Mouse (Mus musculus) limb, embryonic 14.5 days (tissue): Measurements from ENCODE around the gene Lgr5. TPM values are rescaled to one million over a fixed set of nuclear protein-coding genes. Genes with fewer than 3 reads are reported as not detected.

Experiments
- ATAC-seq: fragments of 200-750 bp; cut with Nextera tagmentation; 2 replicates; pipeline ENCODE4 v1.8.0; 2017; ENCODE audit warnings: low read depth, moderate number of reproducible peaks, moderate TSS enrichment; ENCODE audit not compliant: low FRiP score
- DNase-seq: peaks from one replicate; pipeline ENCODE4 v3.0.0-alpha.2; 2015; ENCODE audit warnings: low spot score
- H3K27ac ChIP-seq: fragments of 300-500 bp; sonication (generic); replicated peaks from 2 replicates; pipeline ENCODE4 v1.5.1; 2014; ENCODE audit warnings: low read depth, mild to moderate bottlenecking, low read length, moderate library complexity, mixed read lengths
- H3K27me3 ChIP-seq: fragments of 300-500 bp; sonication (generic); 2 replicates; pipeline ENCODE4 v1.6.1; 2014; ENCODE audit warnings: low read length, mixed read lengths; ENCODE audit not compliant: control insufficient read depth, insufficient read depth
- H3K36me3 ChIP-seq: fragments of 300-500 bp; sonication (generic); 2 replicates; pipeline ENCODE4 v1.6.1; 2014; ENCODE audit warnings: mild to moderate bottlenecking, low read length, moderate library complexity, mixed read lengths; ENCODE audit not compliant: control insufficient read depth, insufficient read depth
- H3K4me1 ChIP-seq: fragments of 300-500 bp; sonication (generic); 2 replicates; pipeline ENCODE4 v1.6.1; 2014; ENCODE audit warnings: antibody characterized with exemption, low read length, mixed read lengths; ENCODE audit not compliant: control insufficient read depth, insufficient read depth
- H3K4me2 ChIP-seq: fragments of 300-500 bp; sonication (generic); replicated peaks from 2 replicates; pipeline ENCODE4 v1.6.1; 2014; ENCODE audit warnings: low read depth, mild to moderate bottlenecking, low read length, moderate library complexity; ENCODE audit not compliant: severe bottlenecking
- H3K4me3 ChIP-seq: fragments of 300-500 bp; sonication (generic); replicated peaks from 2 replicates; pipeline ENCODE4 v1.5.1; 2014; ENCODE audit warnings: low read length
- H3K9ac ChIP-seq: fragments of 300-500 bp; sonication (generic); 2 replicates; pipeline ENCODE4 v1.6.1; 2014; ENCODE audit warnings: mild to moderate bottlenecking, low read depth, low read length, moderate library complexity; ENCODE audit not compliant: severe bottlenecking
- H3K9me3 ChIP-seq: fragments of 300-500 bp; sonication (generic); 2 replicates; pipeline ENCODE4 v1.6.1; 2016; ENCODE audit warnings: low read length; ENCODE audit not compliant: control insufficient read depth
- POLR2A ChIP-seq: fragments of 200-500 bp; IDR thresholded peaks from 2 replicates; pipeline ENCODE4 v1.8.0; 2012; ENCODE audit warnings: inconsistent platforms, mild to moderate bottlenecking, moderate library complexity, borderline replicate concordance; ENCODE audit not compliant: insufficient read depth, insufficient read length; ENCODE audit errors: extremely low read depth
- WGBS: fragments of 180-500 bp; shearing (Covaris S2); extraction: QIAGEN DNeasy Blood & Tissue Kit; methylation state at CpG from one replicate; pipeline ENCODE4 v1.1.7; 2014; 5-methylcytosine and 5-hydroxymethylcytosine counted together
- polyA plus RNA-seq, 2 experiments: library from polyadenylated mRNA; depleted of rRNA in 1 of 2; stranded (reverse) in 1 of 2; unstranded in 1 of 2; fragments of >200 nt; fragmentation: Nextera tagmentation in 1 of 2; extraction: Ambion mirVana in 1 of 2; gene quantifications; 2 replicates each; pipeline versions ENCODE4 v1.2.1 to v1.2.3; 2012 to 2014

Lgr5 gene
- 12.2 and 15.2 TPM in 2 replicates for polyA plus RNA-seq (2012; rRNA removed)
- 9.6 and 15.8 TPM in 2 replicates for polyA plus RNA-seq (2014; fragmentation: Nextera tagmentation; extraction: Ambion mirVana)

DNA sequence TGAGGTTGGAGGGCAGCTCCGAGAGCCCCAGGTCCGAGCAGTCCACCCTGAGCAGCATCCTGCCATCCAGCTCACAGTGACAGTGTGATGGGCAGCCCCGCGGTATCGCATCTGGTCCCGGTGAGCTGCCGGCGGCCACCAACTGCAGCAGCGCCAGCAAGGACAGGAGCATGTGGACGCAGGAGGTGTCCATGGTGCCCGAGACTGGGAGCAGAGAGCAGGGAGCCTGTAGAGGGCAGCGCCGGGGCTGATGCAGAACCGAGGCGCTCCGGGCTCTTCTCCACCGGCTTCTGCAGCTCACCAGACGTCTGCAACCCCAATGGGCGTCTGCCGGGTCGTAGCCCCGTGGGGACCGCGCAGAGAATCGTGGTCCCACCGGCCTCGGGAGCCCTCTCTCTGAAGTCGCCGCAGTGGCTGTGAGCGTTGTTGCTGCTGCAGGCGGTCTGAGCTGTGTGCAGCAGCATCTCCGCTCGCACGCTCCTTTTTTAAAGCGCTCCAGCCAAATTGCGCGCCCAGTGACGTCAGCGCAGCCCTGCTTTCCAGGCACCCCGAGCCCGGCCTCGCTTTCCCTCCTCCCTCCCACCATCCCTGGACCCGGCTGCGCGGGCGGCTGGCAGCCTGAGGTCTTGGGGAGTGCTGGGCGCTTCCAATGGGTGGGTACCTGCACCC is at the start of gene Lgr5:
TSS of gene Lgr5 (minus strand) at position 480 of the 669 bp plus-strand sequence.
- 1% methylated on average over 35 of the region's 47 CpGs for WGBS
- no peak for TF ChIP-seq POLR2A
- H3K4me2 ChIP-seq: peak within 1 kb of the TSS; percentile 93
- no peaks in the 10 kb centered on the region for H3K9me3 ChIP-seq
- H3K27me3 ChIP-seq: peaks cover 60% of the 10 kb centered on the region
- H3K4me3 ChIP-seq: peak within 1 kb of the TSS; percentile 55
- peak; percentile 77 for ATAC-seq
- peaks cover 4% of the 10 kb centered on the region; the same call in 1 of the 2 replicates for H3K4me1 ChIP-seq
- H3K36me3 ChIP-seq: no peaks in the 10 kb centered on the region
- DNase-seq: peak; percentile 71
- H3K9ac ChIP-seq: peak within 1 kb of the TSS; percentile 47
- no peak within 1 kb of the TSS for H3K27ac ChIP-seq

DNA sequence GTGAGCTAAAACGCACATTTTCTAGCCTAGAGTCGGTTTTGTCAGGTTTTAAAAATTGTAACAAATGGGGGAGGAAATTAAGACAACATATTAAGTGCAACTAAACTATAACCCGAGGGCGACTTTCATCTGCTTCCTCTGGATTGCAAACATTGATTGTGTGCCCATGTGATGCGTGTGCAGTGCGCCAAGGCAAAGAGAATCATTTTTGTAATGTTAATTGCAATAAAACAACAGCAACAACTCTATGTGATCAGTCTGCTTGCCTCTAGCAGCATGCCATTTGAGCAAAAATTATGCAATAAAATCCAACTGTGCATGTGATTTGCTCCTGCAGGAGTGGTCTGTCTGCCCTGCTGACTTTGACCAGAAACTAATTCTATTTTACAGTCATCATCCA is 39.1 kb upstream of the Lgr5 start:
- H3K27me3 ChIP-seq: no peaks in the 10 kb centered on the region
- H3K27ac ChIP-seq: no peak overlapping the region
- no peaks in the 10 kb centered on the region for H3K9me3 ChIP-seq
- H3K36me3 ChIP-seq: no peaks in the 10 kb centered on the region
- 58% methylated on average over 6 of the region's 6 CpGs for WGBS
- no peak overlapping the region for H3K4me2 ChIP-seq
- TF ChIP-seq POLR2A: no peak
- ATAC-seq (no peak), DNase-seq (no peak)
- no peak overlapping the region for H3K9ac ChIP-seq
- H3K4me3 ChIP-seq: no peak overlapping the region
- peaks cover 2% of the 10 kb centered on the region; the same call in 1 of the 2 replicates for H3K4me1 ChIP-seq

DNA sequence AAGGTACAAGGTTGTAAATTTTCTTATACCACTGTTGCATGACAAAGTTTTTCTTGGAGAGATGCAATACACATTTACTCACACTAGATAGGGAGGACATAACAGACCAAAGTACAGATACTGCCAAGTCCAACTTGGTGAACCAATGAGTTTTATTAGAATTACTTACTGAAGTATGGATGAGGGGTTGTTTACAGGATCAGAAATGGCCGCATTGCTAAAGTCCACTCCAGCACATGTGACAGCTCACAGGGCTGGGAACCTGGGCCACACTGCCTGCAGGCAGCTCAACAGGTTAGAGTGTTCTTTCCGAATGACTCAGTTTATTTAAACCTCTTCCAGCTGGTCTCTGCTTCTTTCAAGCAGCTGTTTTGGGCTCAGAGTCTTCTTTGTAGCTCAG is 37.4 kb upstream of the Lgr5 start:
- WGBS: 64% methylated on average over 2 of the region's 2 CpGs
- no peak overlapping the region for H3K9ac ChIP-seq
- no peaks in the 10 kb centered on the region for H3K36me3 ChIP-seq
- no peaks in the 10 kb centered on the region for H3K27me3 ChIP-seq
- no peaks in the 10 kb centered on the region for H3K9me3 ChIP-seq
- ATAC-seq: no peak
- TF ChIP-seq POLR2A: no peak
- H3K27ac ChIP-seq: no peak overlapping the region
- H3K4me1 ChIP-seq: peaks cover 2% of the 10 kb centered on the region; the same call in 1 of the 2 replicates
- no peak for DNase-seq
- H3K4me3 ChIP-seq: no peak overlapping the region
- H3K4me2 ChIP-seq: no peak overlapping the region

DNA sequence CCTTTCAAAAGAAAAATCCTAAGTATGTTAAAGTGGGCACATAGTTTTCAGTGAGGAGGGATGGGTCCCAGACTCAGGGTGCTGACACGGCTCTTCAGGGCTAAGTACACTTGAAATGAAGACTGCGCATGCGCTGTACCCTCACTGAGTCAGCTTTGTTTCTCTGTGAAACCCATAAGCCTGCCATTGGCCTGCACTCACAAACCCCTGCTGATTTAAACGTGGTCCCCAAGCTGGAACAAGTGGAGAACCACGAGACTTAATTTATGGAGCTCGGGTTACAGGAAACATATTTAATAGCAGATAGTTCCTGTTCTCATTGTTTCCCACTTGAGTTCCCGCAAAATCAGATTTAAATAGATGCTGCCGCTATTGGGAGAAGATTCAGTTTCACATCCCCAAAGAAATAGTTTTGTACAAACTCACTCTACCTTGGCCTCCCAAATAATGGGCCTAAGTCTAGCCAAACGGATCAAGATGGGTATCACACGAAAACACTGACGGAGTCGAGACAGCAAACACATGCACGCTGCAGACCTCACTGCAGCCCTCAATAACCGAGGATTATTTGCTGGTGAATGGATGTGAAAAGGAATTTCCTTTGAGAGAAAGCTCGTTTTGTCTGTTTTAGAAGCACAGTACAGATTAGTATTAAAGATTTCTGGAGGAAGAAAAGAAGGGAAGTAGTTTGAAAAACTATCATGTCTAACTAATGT is 36.5 kb upstream of the Lgr5 start:
- ATAC-seq (no peak), DNase-seq (peak; percentile 62)
- Histone ChIP-seq H3K27ac (no peak overlapping the region), H3K27me3 (no peaks in the 10 kb centered on the region), H3K9ac (no peak overlapping the region), H3K36me3 (no peaks in the 10 kb centered on the region), H3K4me1 (peaks cover 2% of the 10 kb centered on the region; the same call in 1 of the 2 replicates), H3K9me3 (no peaks in the 10 kb centered on the region), H3K4me3 (no peak overlapping the region), H3K4me2 (no peak overlapping the region)
- no peak for TF ChIP-seq POLR2A
- 38% methylated on average over 15 of the region's 15 CpGs for WGBS

DNA sequence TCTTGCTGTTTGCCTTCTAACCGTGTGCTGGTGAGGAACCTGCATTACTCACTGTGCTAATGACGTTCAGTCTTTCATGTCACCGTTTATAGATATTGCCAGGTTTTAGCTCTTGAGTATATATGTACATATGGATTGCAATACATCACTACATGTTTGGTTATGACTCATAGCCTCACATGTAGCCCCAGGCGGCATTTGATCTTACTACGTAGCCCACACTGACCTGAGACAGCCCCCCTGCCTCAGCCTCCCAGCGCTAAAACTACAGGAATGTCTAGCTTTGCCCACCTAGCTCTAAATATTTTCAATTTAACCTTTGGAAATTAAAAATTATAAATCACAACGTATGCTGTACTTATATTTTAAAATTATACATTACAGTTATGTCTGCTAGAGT is 35.9 kb upstream of the Lgr5 start:
- H3K27me3 ChIP-seq: no peaks in the 10 kb centered on the region
- WGBS: 70% methylated on average over 7 of the region's 7 CpGs
- ATAC-seq (no peak), DNase-seq (no peak)
- H3K27ac ChIP-seq: no peak overlapping the region
- H3K9me3 ChIP-seq: no peaks in the 10 kb centered on the region
- H3K4me1 ChIP-seq: peaks cover 2% of the 10 kb centered on the region; the same call in 1 of the 2 replicates
- no peak for TF ChIP-seq POLR2A
- no peak overlapping the region for H3K4me3 ChIP-seq
- H3K9ac ChIP-seq: no peak overlapping the region
- H3K36me3 ChIP-seq: no peaks in the 10 kb centered on the region
- H3K4me2 ChIP-seq: no peak overlapping the region
